Mouse (Mus musculus) ES-Bruce4 (cell line): ENCODE results near the gene Emid1. TPM values are rescaled to one million over a fixed set of nuclear protein-coding genes. Genes with fewer than 3 reads are reported as not detected.
A peak's percentile ranks its signal among the peaks of the same experiment; 100 is the strongest.

ENCODE experiments used
- H3K27ac ChIP-seq: 2 replicates; pipeline ENCODE4 v1.5.1; 2012; ENCODE audit warnings: low read length, inconsistent platforms; ENCODE audit not compliant: insufficient read depth
- H3K27me3 ChIP-seq: 2 replicates; pipeline ENCODE4 v1.6.1; 2012; ENCODE audit warnings: mild to moderate bottlenecking, low read length, inconsistent platforms; ENCODE audit not compliant: control insufficient read depth, poor library complexity, insufficient read depth, severe bottlenecking
- H3K36me3 ChIP-seq: 2 replicates; pipeline ENCODE4 v1.6.1; 2012; ENCODE audit warnings: inconsistent platforms, mild to moderate bottlenecking, low read length, moderate library complexity; ENCODE audit not compliant: control insufficient read depth, poor library complexity, insufficient read depth, severe bottlenecking
- H3K4me1 ChIP-seq: one replicate; pipeline ENCODE4 v1.8.1; 2011; ENCODE audit warnings: low read length; ENCODE audit not compliant: control insufficient read depth, insufficient read depth
- H3K4me3 ChIP-seq: 2 replicates; pipeline ENCODE4 v1.5.1; 2011; ENCODE audit warnings: low read depth, mild to moderate bottlenecking, low read length
- H3K9ac ChIP-seq: 2 replicates; pipeline ENCODE4 v1.6.1; 2012; ENCODE audit warnings: low read depth, mild to moderate bottlenecking, inconsistent platforms; ENCODE audit not compliant: poor library complexity, severe bottlenecking
- H3K9me3 ChIP-seq: replicated peaks from 2 replicates; pipeline ENCODE4 v1.6.1; 2012; ENCODE audit warnings: mild to moderate bottlenecking, low read length, inconsistent platforms; ENCODE audit not compliant: control insufficient read depth, poor library complexity, insufficient read depth, severe bottlenecking
- CTCF ChIP-seq: IDR thresholded peaks from one replicate; pipeline ENCODE4 v1.8.1; 2011; ENCODE audit warnings: low read depth, low read length
- EP300 ChIP-seq: IDR thresholded peaks from 2 replicates; pipeline ENCODE4 v1.6.1; 2011; ENCODE audit warnings: low read depth, low read length; ENCODE audit not compliant: insufficient read depth
- POLR2A ChIP-seq: IDR thresholded peaks from one replicate; pipeline ENCODE4 v1.8.1; 2011; ENCODE audit warnings: low read length; ENCODE audit not compliant: insufficient read depth
- polyA plus RNA-seq: library from polyadenylated mRNA; stranded (reverse); fragments of >200 nt; gene quantifications from 2 replicates; pipeline ENCODE4 v1.2.4, GENCODE M21; 2011; ENCODE audit warnings: low read depth; ENCODE audit not compliant: missing spikeins, insufficient read depth, insufficient read length

Gene Emid1
- polyA plus RNA-seq, 1 experiment: 6.7 TPM

DNA sequence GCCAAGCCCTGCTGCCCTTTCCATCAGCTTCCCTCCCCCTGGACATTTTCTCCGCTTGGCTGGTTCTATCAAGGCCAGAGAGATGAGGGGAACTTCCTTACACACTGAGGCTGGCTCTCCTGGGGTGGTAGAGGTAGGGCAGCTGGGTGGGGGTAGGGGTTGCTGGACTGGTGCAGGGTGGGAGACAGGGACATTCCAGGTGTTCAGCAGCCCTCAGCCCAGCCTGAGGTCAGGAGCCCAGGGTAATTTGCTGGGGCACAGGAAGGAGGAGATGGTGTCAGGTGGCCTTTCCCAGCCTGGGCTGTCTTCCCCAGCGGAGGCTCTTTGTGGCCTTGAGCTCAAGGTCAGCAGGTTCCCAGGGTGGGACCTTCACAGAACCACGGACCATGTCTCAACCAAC, 6.5 kb downstream of the Emid1 start:
- Histone ChIP-seq H3K9me3 (no peaks in the 10 kb centered on the region), H3K4me3 (no peak overlapping the region), H3K36me3 (no peaks in the 10 kb centered on the region), H3K9ac (no peak overlapping the region), H3K27ac (no peak overlapping the region), H3K27me3 (no peaks in the 10 kb centered on the region), H3K4me1 (no peaks in the 10 kb centered on the region)
- TF ChIP-seq POLR2A (no peak), CTCF (no peak), EP300 (no peak)

DNA sequence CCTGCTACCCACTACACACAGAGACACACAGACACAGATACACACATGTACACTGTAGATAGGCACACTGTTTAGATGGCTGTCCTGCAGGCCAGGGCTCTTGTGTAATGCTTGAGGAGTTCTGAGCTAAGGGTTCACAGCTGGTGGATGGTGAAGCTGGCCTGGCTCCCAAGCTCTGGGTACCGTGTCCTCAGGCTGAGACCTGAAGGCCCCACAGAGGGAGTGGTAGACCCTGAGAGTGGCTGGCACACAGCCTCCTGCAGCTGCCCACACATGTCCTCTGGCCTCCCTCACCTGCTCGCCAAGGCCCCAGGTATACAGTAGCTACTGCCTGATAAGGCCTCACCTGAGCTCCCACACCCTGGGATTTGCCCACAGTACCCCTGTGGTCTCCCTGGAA, 10.1 kb downstream of the Emid1 start:
- Histone ChIP-seq H3K4me3 (no peak overlapping the region), H3K9me3 (no peaks in the 10 kb centered on the region), H3K27me3 (no peaks in the 10 kb centered on the region), H3K36me3 (no peaks in the 10 kb centered on the region), H3K9ac (no peak overlapping the region), H3K4me1 (no peaks in the 10 kb centered on the region), H3K27ac (no peak overlapping the region)
- no peak for TF ChIP-seq CTCF
- no peak for TF ChIP-seq POLR2A

DNA sequence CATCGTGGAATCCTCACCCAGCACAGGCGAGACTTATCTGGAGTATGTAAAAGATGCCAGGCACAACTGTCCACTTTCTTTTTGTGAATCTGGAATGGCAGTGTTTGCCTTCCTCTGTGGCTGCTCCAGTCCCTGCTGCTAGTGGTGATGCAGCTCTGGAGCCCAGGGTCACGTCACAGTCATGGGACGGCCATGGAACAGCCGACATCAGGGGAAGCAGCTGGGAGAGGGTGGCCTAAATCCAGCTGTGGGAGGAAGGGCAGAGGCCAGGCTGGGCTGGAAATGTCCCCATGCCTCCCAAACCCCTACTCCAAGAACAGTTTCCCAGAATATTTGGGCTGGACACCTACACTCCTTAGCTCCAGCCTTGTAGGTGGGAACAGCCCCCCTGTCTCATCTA, 10.8 kb downstream of the Emid1 start:
- no peaks in the 10 kb centered on the region for H3K9me3 ChIP-seq
- TF ChIP-seq CTCF (no peak), POLR2A (no peak), EP300 (no peak)
- no peak overlapping the region for H3K9ac ChIP-seq
- no peaks in the 10 kb centered on the region for H3K27me3 ChIP-seq
- H3K4me1 ChIP-seq: no peaks in the 10 kb centered on the region
- H3K4me3 ChIP-seq: no peak overlapping the region
- no peak overlapping the region for H3K27ac ChIP-seq
- H3K36me3 ChIP-seq: no peaks in the 10 kb centered on the region

DNA sequence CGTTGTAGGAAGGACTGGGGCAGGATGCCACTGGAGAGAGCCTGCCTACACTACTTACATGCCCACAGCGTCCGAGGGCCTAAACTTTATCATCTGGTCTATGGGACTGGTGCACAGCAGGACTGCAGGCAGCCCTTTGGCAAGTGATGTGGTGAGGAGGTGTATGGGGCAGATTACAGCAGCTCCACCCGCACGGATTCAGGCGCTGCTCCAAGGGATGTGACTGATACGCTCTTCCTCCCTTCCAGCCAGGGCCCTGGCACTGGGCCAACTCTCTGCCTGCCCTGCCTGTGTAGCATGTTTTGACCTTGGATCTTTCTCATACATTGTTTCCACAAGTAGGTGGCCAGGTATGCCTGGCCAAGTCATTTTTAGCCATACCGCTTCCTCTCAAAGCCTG, 11.4 kb downstream of the Emid1 start:
- H3K9me3 ChIP-seq: no peaks in the 10 kb centered on the region
- no peaks in the 10 kb centered on the region for H3K27me3 ChIP-seq
- no peak for TF ChIP-seq EP300
- no peak for TF ChIP-seq POLR2A
- TF ChIP-seq CTCF: no peak
- H3K9ac ChIP-seq: no peak overlapping the region
- H3K4me3 ChIP-seq: 0 out of 2 replicates have a peak overlapping the region, but pooled peaks have one; percentile 8
- no peaks in the 10 kb centered on the region for H3K36me3 ChIP-seq
- no peak overlapping the region for H3K27ac ChIP-seq
- H3K4me1 ChIP-seq: no peaks in the 10 kb centered on the region

DNA sequence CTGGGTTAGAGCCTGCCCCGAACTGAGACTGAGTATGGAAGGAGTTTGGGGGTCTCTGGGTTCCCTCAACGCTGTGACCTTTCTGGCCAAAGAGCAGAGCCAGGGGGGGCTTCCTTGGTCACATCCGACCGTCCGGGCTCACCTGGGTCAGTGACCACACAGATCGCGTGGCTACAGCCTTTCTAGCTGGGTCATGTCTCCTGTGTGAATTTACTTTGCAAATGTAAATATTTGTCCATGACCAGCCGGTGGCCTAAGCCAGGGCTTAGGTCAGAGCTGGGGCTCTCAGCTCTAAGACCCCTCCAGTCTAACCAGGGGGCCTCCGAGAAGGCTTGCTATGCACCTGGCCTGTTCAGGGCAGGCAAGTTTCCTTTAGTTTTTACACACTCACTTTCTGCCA, 12.7 kb downstream of the Emid1 start:
- TF ChIP-seq CTCF (no peak), EP300 (no peak), POLR2A (no peak)
- Histone ChIP-seq H3K36me3 (no peaks in the 10 kb centered on the region), H3K4me1 (no peaks in the 10 kb centered on the region), H3K4me3 (no peak overlapping the region), H3K9ac (no peak overlapping the region), H3K27ac (no peak overlapping the region), H3K9me3 (no peaks in the 10 kb centered on the region), H3K27me3 (no peaks in the 10 kb centered on the region)

DNA sequence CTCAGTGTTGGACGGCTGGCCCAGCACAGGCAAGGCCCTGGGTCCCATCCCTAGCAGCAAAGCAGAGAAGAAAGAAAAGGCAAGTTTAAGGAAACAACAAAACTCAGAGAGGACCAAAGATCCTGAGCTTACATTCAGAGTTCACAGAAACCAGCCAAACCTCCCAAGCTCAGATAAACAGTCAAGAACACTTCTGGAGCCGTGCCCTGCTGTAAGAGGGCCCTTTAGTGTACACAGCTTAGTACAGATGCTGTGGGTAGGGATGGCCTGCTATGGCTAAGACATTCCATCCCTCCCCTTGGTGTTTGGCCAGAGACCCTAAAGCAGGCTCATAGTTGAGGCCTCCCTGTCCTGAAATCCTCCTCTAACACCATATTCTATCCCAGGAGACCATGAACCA, 13.4 kb downstream of the Emid1 start:
- no peaks in the 10 kb centered on the region for H3K9me3 ChIP-seq
- H3K27me3 ChIP-seq: no peaks in the 10 kb centered on the region
- H3K9ac ChIP-seq: no peak overlapping the region
- H3K4me3 ChIP-seq: no peak overlapping the region
- no peaks in the 10 kb centered on the region for H3K4me1 ChIP-seq
- H3K27ac ChIP-seq: no peak overlapping the region
- TF ChIP-seq EP300: no peak
- TF ChIP-seq CTCF: no peak
- no peak for TF ChIP-seq POLR2A
- H3K36me3 ChIP-seq: no peaks in the 10 kb centered on the region

DNA sequence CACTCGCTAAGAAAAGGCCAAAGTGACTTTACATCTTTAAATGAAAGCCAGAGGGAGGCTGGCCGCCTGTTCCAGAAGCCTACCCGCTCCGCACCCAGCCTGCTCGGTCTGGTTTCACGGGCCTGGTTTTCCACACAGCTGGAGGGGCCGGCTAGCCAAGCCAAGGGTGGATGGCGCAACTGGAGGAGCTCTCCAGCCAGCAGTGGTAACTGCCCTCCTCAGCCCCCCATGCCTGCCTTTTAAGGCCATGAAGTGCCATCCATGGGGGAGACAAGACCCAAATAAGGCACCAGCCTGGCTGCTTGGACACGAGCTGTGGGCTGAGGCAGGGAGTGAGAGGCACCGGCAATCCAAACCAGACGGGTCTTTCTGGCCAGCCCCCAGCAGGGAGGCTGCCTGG, 16.1 kb downstream of the Emid1 start:
- TF ChIP-seq EP300 (no peak), CTCF (no peak), POLR2A (no peak)
- Histone ChIP-seq H3K9me3 (no peaks in the 10 kb centered on the region), H3K27me3 (no peaks in the 10 kb centered on the region), H3K36me3 (no peaks in the 10 kb centered on the region), H3K4me1 (no peaks in the 10 kb centered on the region), H3K27ac (no peak overlapping the region), H3K9ac (no peak overlapping the region), H3K4me3 (no peak overlapping the region)
